Mouse (Mus musculus) heart, embryonic 12.5 days (tissue): ENCODE results near the gene Zfp764. TPM values are rescaled to one million over a fixed set of nuclear protein-coding genes. Genes with fewer than 3 reads are reported as not detected.
"Not testable (repeated sequence)": the region's sequence is repeated elsewhere in the genome, so short reads cannot be mapped to it uniquely, and the experiment has no call there.

Experiments used
- ATAC-seq: fragments of 200-750 bp; cut with Nextera tagmentation; 2 replicates; pipeline ENCODE4 v1.8.0; 2017; ENCODE audit warnings: moderate TSS enrichment, moderate library complexity; ENCODE audit not compliant: insufficient number of reproducible peaks, low FRiP score
- H3K27ac ChIP-seq: fragments of 300-500 bp; sonication (generic); 2 replicates; pipeline ENCODE4 v1.5.1; 2016; ENCODE audit warnings: mild to moderate bottlenecking, moderate library complexity; ENCODE audit not compliant: poor library complexity, severe bottlenecking
- H3K27me3 ChIP-seq: fragments of 300-500 bp; sonication (generic); replicated peaks from 2 replicates; pipeline ENCODE4 v1.6.1; 2016; ENCODE audit warnings: mild to moderate bottlenecking, moderate library complexity
- H3K36me3 ChIP-seq: fragments of 300-500 bp; sonication (generic); 2 replicates; pipeline ENCODE4 v1.6.1; 2016; ENCODE audit warnings: mild to moderate bottlenecking, moderate library complexity
- H3K4me1 ChIP-seq: fragments of 300-500 bp; sonication (generic); replicated peaks from 2 replicates; pipeline ENCODE4 v1.6.1; 2016; ENCODE audit warnings: mild to moderate bottlenecking
- H3K4me2 ChIP-seq: fragments of 300-500 bp; sonication (generic); 2 replicates; pipeline ENCODE4 v1.6.1; 2016; ENCODE audit warnings: mild to moderate bottlenecking, moderate library complexity
- H3K4me3 ChIP-seq: fragments of 300-500 bp; sonication (generic); 2 replicates; pipeline ENCODE4 v1.5.1; 2016; ENCODE audit warnings: mild to moderate bottlenecking
- H3K9ac ChIP-seq: fragments of 300-500 bp; sonication (generic); 2 replicates; pipeline ENCODE4 v1.6.1; 2016; ENCODE audit warnings: mild to moderate bottlenecking, moderate library complexity
- H3K9me3 ChIP-seq: fragments of 300-500 bp; sonication (generic); replicated peaks from 2 replicates; pipeline ENCODE4 v1.6.1; 2016; ENCODE audit warnings: mild to moderate bottlenecking, moderate library complexity
- WGBS: fragments of 180-500 bp; shearing (Covaris S2); methylation state at CpG from one replicate; pipeline ENCODE4 v1.1.7; 2016; 5-methylcytosine and 5-hydroxymethylcytosine counted together
- polyA plus RNA-seq: library from polyadenylated mRNA; unstranded; fragments of >200 nt; fragmentation: Nextera tagmentation; extraction: Ambion mirVana; gene quantifications from 2 replicates; pipeline ENCODE4 v1.2.1, GENCODE M21; 2016

The Zfp764 gene
- 4.6 and 5.3 TPM in 2 replicates for polyA plus RNA-seq

GRCm38 (mm10) chr7:127406002-127406987, at the start of gene Zfp764:
Zfp764 (minus strand) TSS chr7:127406822.
- not testable (repeated sequence) for H3K36me3 ChIP-seq, H3K9me3 ChIP-seq, H3K27me3 ChIP-seq, H3K4me1 ChIP-seq, H3K27ac ChIP-seq
- peak within 1 kb of the TSS; percentile 85 for H3K9ac ChIP-seq
- 5% methylated on average over 40 of the region's 40 CpGs for WGBS
- peak within 1 kb of the TSS; percentile 97 for H3K4me2 ChIP-seq
- peak within 1 kb of the TSS; percentile 59 for H3K4me3 ChIP-seq
- peak; percentile 74 for ATAC-seq

DNA sequence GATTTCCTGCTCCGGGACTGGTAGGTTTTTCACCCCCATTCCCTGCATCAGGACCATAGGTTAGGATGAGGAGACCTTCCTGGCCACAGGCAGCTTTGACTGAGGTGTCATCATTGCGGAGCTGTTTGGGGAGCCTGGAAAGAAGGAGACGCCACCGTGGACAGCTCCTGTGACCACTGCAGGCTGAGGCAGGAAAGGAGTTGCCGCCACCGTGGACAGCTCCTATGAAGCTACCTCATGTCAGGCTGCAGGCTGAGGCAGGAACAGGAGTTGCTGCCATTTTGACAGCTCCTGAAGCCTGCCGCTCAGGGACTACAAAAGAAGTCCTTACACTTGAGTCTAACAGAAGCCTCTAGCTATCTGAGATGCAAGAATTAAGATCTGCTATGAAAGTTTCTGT, 48.3 kb upstream of the Zfp764 start:
- Histone ChIP-seq H3K9ac (no peak overlapping the region), H3K4me2 (no peak overlapping the region), H3K27me3 (no peaks in the 10 kb centered on the region), H3K9me3 (0 out of 2 replicates have a peak, but pooled peaks cover 6% of the 10 kb centered on the region), H3K4me1 (peaks cover 27% of the 10 kb centered on the region), H3K4me3 (no peak overlapping the region), H3K36me3 (peaks cover 67% of the 10 kb centered on the region), H3K27ac (no peak overlapping the region)
- 85% methylated on average over 7 of the region's 7 CpGs for WGBS
- no peak for ATAC-seq

DNA sequence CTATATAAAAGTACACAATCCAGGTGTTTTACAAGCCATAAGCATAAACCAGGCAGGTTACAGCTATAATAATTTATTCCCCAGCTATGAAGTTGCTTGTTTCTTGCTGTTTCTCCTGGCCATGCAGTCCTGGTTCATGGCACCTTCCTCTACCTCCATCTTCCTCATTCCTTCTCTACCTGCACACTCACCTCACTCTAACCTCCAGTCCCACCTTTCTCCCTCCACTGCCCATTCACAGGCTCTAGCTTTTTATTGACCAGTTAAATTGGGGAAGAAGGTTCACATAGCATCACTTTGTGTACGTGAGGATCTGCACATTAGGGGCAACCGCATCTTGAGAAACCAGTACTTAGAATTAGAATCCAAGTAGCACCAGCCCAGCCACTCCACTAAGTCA, 46.4 kb upstream of the Zfp764 start:
- WGBS, result 91% methylated on average over 2 of the region's 2 CpGs
- Histone ChIP-seq H3K36me3 (peaks cover 55% of the 10 kb centered on the region), H3K4me3 (no peak overlapping the region), H3K9ac (no peak overlapping the region), H3K4me1 (peaks cover 34% of the 10 kb centered on the region), H3K27ac (no peak overlapping the region), H3K27me3 (no peaks in the 10 kb centered on the region), H3K4me2 (no peak overlapping the region), H3K9me3 (0 out of 2 replicates have a peak, but pooled peaks cover 6% of the 10 kb centered on the region)
- ATAC-seq, result no peak

- Histone ChIP-seq H3K36me3 (peaks cover 50% of the 10 kb centered on the region), H3K4me1 (peaks cover 37% of the 10 kb centered on the region), H3K9me3 (no peaks in the 10 kb centered on the region), H3K9ac (peak overlapping the region; percentile 89), H3K4me2 (peak overlapping the region; percentile 76), H3K27me3 (no peaks in the 10 kb centered on the region), H3K4me3 (peak overlapping the region; percentile 85), H3K27ac (no peak overlapping the region)
- 83% methylated on average over 7 of the region's 7 CpGs for WGBS
- ATAC-seq, result no peak
Observed at GRCm38 (mm10) chr7:127449966-127450365, 43.3 kb upstream of the Zfp764 start.

DNA sequence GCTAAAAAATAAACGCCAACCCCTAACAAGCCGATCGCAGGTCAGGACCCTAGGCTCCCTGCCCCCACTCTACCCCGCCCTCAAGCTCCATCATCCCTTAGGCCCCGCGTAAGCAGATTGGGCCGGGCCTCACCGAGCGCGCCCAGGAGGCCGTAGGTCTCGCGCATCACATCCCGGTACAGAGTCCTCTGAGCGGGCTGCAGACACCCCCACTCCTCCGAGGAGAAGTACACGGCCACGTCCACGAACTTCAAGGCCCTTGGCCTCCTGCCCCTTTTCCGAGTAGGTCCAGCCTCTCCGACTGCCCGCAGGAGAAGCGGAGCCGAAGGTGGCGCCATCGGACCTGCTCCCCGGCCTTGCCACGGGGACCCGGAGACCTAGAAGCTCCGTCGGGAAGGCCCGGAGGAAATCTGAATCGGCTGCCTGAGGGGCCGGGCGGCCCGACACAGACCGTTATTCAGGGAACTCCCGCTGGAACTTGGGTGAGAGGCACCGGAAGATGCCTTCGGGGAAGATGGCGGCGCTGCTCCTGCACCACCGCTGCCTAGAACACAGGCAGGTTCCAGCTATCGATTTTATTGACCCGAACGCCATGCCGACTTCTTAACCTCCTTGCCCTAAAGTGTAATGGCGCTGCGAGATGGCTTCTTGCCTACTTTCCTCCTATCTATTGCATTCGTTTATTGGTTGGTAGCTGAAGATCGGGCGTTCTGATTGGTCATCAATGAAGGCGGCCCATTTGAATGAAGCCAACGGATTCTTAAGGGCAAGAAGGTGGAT, 42.1 kb upstream of the Zfp764 start, which contains the start of gene Zfp689:
Zfp689 (minus strand) TSS at position 638 of the 780 bp plus-strand sequence.
- Histone ChIP-seq H3K27me3 (no peaks in the 10 kb centered on the region), H3K4me3 (peak within 1 kb of the TSS; percentile 85), H3K36me3 (peaks cover 54% of the 10 kb centered on the region), H3K9ac (peak within 1 kb of the TSS; percentile 89), H3K27ac (peak within 1 kb of the TSS; percentile 95), H3K4me1 (peaks cover 37% of the 10 kb centered on the region), H3K4me2 (peak within 1 kb of the TSS; percentile 76), H3K9me3 (no peaks in the 10 kb centered on the region)
- peak; percentile 90 for ATAC-seq
- under 1% methylated on average over 54 of the region's 54 CpGs for WGBS

DNA sequence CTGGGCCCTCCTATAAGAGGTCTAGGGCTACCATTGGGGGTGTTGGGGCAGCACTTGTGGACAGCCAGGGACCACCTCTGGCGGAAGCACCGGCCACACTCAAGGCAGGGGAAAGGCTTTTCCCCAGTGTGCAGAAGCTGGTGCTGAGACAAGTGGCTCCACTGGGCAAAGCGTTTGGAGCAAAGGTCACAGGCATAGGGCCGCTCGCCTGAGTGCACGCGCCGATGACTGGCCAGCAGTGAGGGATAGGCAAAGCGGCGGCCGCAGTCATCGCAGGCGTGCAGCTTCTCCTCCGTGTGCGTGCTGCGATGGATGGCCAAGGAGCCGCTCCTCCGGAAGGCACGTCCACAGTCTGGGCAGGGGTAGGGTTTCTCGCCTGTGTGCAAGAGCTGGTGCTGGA, 37.4 kb upstream of the Zfp764 start:
- no peak overlapping the region for H3K4me3 ChIP-seq
- H3K27ac ChIP-seq, result no peak overlapping the region
- no peak for ATAC-seq
- H3K4me2 ChIP-seq, result no peak overlapping the region
- peaks cover 4% of the 10 kb centered on the region; the same call in 1 of the 2 replicates for H3K4me1 ChIP-seq
- H3K9me3 ChIP-seq, result 0 out of 2 replicates have a peak, but pooled peaks cover 2% of the 10 kb centered on the region
- H3K27me3 ChIP-seq, result no peaks in the 10 kb centered on the region
- 87% methylated on average over 20 of the region's 20 CpGs for WGBS
- H3K36me3 ChIP-seq, result peaks cover 53% of the 10 kb centered on the region
- H3K9ac ChIP-seq, result no peak overlapping the region

GRCm38 (mm10) chr7:127437724-127438123, 31.1 kb upstream of the Zfp764 start:
- H3K27me3 ChIP-seq, result no peaks in the 10 kb centered on the region
- peaks cover 12% of the 10 kb centered on the region for H3K9me3 ChIP-seq
- no peak overlapping the region for H3K4me3 ChIP-seq
- H3K4me2 ChIP-seq, result no peak overlapping the region
- ATAC-seq, result no peak
- no peaks in the 10 kb centered on the region for H3K4me1 ChIP-seq
- H3K27ac ChIP-seq, result no peak overlapping the region
- WGBS, result 82% methylated on average over 3 of the region's 3 CpGs
- no peak overlapping the region for H3K9ac ChIP-seq
- peaks cover 13% of the 10 kb centered on the region for H3K36me3 ChIP-seq

DNA sequence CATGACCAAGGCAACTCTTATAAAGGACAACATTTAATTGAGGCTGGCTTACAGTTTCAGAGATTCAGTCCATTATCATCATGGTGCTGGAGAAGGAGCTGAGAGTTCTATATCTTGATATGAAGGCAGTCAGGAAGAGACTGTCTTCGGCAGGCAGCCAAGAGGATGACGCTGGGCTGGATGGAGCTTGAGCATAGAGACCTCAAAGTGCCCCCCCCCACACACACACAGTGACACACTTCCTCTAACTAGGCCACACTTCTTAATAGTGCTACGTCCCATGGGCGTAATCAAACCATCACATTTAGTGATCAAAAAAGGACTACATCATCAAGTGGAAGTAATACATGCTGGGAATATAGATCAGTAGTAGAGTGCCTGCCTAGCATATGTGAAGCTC, 28.6 kb upstream of the Zfp764 start:
- WGBS, result 81% methylated on average over 4 of the region's 4 CpGs
- no peak for ATAC-seq
- H3K27ac ChIP-seq, result no peak overlapping the region
- H3K27me3 ChIP-seq, result no peaks in the 10 kb centered on the region
- H3K4me1 ChIP-seq, result no peaks in the 10 kb centered on the region
- H3K9ac ChIP-seq, result no peak overlapping the region
- H3K4me3 ChIP-seq, result no peak overlapping the region
- H3K9me3 ChIP-seq, result peaks cover 12% of the 10 kb centered on the region
- H3K4me2 ChIP-seq, result no peak overlapping the region
- H3K36me3 ChIP-seq, result no peaks in the 10 kb centered on the region

GRCm38 (mm10) chr7:127426354-127426753, 19.7 kb upstream of the Zfp764 start:
- Histone ChIP-seq H3K36me3 (no peaks in the 10 kb centered on the region), H3K4me1 (peaks cover 6% of the 10 kb centered on the region), H3K9ac (no peak overlapping the region), H3K27ac (no peak overlapping the region), H3K4me2 (no peak overlapping the region), H3K4me3 (no peak overlapping the region), H3K27me3 (peaks cover 14% of the 10 kb centered on the region), H3K9me3 (peaks cover 3% of the 10 kb centered on the region; the same call in 1 of the 2 replicates)
- 47% methylated on average over 3 of the region's 3 CpGs for WGBS
- ATAC-seq, result no peak

DNA sequence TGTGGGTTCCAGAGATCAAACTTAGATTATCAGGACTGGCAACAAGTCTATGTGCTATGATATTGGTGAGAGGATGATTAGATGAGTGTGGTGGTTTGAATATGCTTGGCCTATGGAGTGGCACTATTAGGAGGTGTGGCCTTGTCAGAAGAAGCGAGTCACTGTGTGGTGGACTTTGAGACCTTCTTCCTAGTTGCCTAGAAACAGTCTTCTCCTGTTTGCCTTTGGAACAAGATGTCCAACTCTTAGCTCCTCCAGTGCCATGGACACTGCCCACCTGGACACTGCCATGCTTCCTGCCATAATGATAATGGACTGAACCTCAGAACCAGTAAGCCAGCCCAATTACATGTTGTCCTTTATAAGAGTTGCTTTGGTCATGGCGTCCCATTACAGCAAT, 19.3 kb upstream of the Zfp764 start:
- H3K27me3 ChIP-seq, result peaks cover 14% of the 10 kb centered on the region
- WGBS, result 84% methylated on average over 2 of the region's 2 CpGs
- ATAC-seq, result no peak
- H3K27ac ChIP-seq, result no peak overlapping the region
- H3K4me2 ChIP-seq, result no peak overlapping the region
- H3K4me1 ChIP-seq, result peaks cover 10% of the 10 kb centered on the region
- peaks cover 3% of the 10 kb centered on the region; the same call in 1 of the 2 replicates for H3K9me3 ChIP-seq
- no peak overlapping the region for H3K4me3 ChIP-seq
- H3K36me3 ChIP-seq, result no peaks in the 10 kb centered on the region
- no peak overlapping the region for H3K9ac ChIP-seq

- no peak overlapping the region for H3K9ac ChIP-seq
- peaks cover 14% of the 10 kb centered on the region for H3K27me3 ChIP-seq
- peaks cover 3% of the 10 kb centered on the region; the same call in 1 of the 2 replicates for H3K9me3 ChIP-seq
- H3K4me3 ChIP-seq, result no peak overlapping the region
- no peaks in the 10 kb centered on the region for H3K36me3 ChIP-seq
- H3K4me1 ChIP-seq, result peaks cover 11% of the 10 kb centered on the region
- 78% methylated on average over 3 of the region's 3 CpGs for WGBS
- H3K4me2 ChIP-seq, result no peak overlapping the region
- no peak for ATAC-seq
- no peak overlapping the region for H3K27ac ChIP-seq
Observed at GRCm38 (mm10) chr7:127425291-127425690, 18.7 kb upstream of the Zfp764 start.
